Comparison of ENCODE assay signal across 8 mouse cellular contexts in the genomic region with DNA sequence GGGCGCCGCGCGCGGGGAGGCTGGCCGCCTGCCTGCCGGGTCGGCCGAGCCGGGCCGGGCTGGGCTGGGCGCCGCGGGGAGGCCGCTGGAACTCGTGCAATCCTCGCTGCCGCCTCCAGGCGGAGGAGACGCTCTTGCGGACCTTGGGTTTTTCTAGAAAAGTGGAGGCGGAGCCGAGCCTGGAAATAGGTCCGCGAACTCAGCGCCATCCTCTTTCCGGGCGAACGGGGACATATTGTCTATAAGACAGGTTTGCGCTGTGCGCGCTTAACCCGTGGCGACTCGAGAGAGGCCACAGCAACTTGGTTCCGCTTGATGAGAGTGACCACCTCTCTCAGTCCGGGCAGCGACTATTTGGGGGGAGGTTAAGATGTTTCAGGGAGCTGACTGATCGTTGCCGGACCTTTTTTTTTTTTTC. TPM values are rescaled to one million over a fixed set of nuclear protein-coding genes. Genes with fewer than 3 reads are reported as not detected.
DNase-seq lines count a peak whose midpoint lies in the region; ATAC-seq and TF ChIP-seq lines count a peak whose summit lies in the region.

No protein-coding gene starts in this region.

- H3K4me1 ChIP-seq in hindbrain, postnatal 0 days (ENCODE audit: insufficient read depth, low read length) = peaks cover 3% of the 10 kb centered on the region; the same call in 1 of the 2 replicates

- H3K9ac ChIP-seq in hindbrain, postnatal 0 days (replicated peaks; ENCODE audit: low read length) = peak overlapping the region; percentile 94

- peak; percentile 49 for ATAC-seq in activated CD4-positive, CD25-positive, alpha-beta regulatory T cell, adult 4 months
- peak; percentile 46 for ATAC-seq in common myeloid progenitor, adult 5-6 weeks (replicated peaks; ENCODE audit: low read depth, poor library complexity, severe bottlenecking)
- peak; percentile 60 for ATAC-seq in hindbrain, postnatal 0 days
- ATAC-seq in megakaryocyte, adult 5-6 weeks (ENCODE audit: poor library complexity, severe bottlenecking) = peak; percentile 62

- H3K27me3 ChIP-seq in hindbrain, postnatal 0 days (ENCODE audit: insufficient read depth, low read length) = no peaks in the 10 kb centered on the region

- DNase-seq in gastrocnemius, adult 2 months = peak; percentile 94
- peak; percentile 95 for DNase-seq in hindbrain, postnatal 0 days (ENCODE audit: low spot score)
- DNase-seq in left cerebral cortex, adult 8-10 months (ENCODE audit: low spot score in 2 of 2) = peak; percentile 83
- DNase-seq in right cerebral cortex, adult 18-20 months = peak; percentile 90
- peak; percentile 83 for DNase-seq in urinary bladder, postnatal 25 days (ENCODE audit: low spot score)

- intact Hi-C loops in gastrocnemius, adult 2 months (cut with DNase I) = no loop called here

- no peaks in the 10 kb centered on the region for H3K9me3 ChIP-seq in hindbrain, postnatal 0 days (ENCODE audit: low read length)

- H3K4me3 ChIP-seq in gastrocnemius, adult 2 months = peak overlapping the region; percentile 98
- H3K4me3 ChIP-seq in hindbrain, postnatal 0 days (ENCODE audit: low read length) = peak overlapping the region; percentile 88

- H3K4me2 ChIP-seq in hindbrain, postnatal 0 days (ENCODE audit: low read depth, low read length) = peak overlapping the region; percentile 62

- peaks cover 31% of the 10 kb centered on the region for H3K36me3 ChIP-seq in hindbrain, postnatal 0 days (ENCODE audit: insufficient read depth, low read length)

- peak; percentile 73 for TF ChIP-seq CTCF in gastrocnemius, adult 2 months (IDR thresholded peaks at IDR 0.05)
- peak; percentile 63 for TF ChIP-seq CTCF in hindbrain, postnatal 0 days (IDR thresholded peaks at IDR 0.05; ENCODE audit: low read depth)

- WGBS in hindbrain, postnatal 0 days = under 1% methylated on average over 38 of the region's 40 CpGs

- H3K27ac ChIP-seq in gastrocnemius, adult 2 months = peak overlapping the region; percentile 99
- H3K27ac ChIP-seq in hindbrain, postnatal 0 days = peak overlapping the region; percentile 99

RNA-seq across cellular contexts. Expression of a gene that starts 0.8 kb away (rescaled TPM):
- 1,000 to 10,000 TPM; 1,760 to 1,971 TPM for polyA plus RNA-seq in activated CD4-positive, CD25-positive, alpha-beta regulatory T cell, adult 4 months (2017; shearing (Covaris generic))
- 1,030 and 1,151 TPM in 2 replicates for total RNA-seq in common myeloid progenitor, adult 5-6 weeks (2017)
- 1,000 to 10,000 TPM; 3,630 to 4,350 TPM for total RNA-seq in gastrocnemius, adult 2 months (2021)
- 377 and 433 TPM in 2 replicates for total RNA-seq in hindbrain, postnatal 0 days (2014; rRNA removed)
- polyA plus RNA-seq in hindbrain, postnatal 0 days (2015; fragmentation: Nextera tagmentation; extraction: Ambion mirVana) = 731 and 750 TPM in 2 replicates
- total RNA-seq in left cerebral cortex, adult 8-10 months (2022) = 1,000 to 10,000 TPM in 2 of 4 experiments, 100 to 1,000 TPM in 2; 980 to 1,027 (median 1,005) TPM
- total RNA-seq in megakaryocyte, adult 5-6 weeks (2015) = 5,508 and 5,947 TPM in 2 replicates
- 1,349 and 1,387 TPM in 2 replicates for total RNA-seq in megakaryocyte, adult 5-6 weeks (2017)

RNA-seq across cellular contexts. Expression of a gene that starts 58.9 kb away (rescaled TPM):
- polyA plus RNA-seq in activated CD4-positive, CD25-positive, alpha-beta regulatory T cell, adult 4 months (2017; shearing (Covaris generic)) = 10 to 100 TPM; 19.4 to 22.7 TPM
- total RNA-seq in common myeloid progenitor, adult 5-6 weeks (2017) = 20.3 and 29.7 TPM in 2 replicates
- 10 to 100 TPM in 1 of 2 experiments, 1 to 10 TPM in 1; 6.6 to 10.5 TPM for total RNA-seq in gastrocnemius, adult 2 months (2021)
- total RNA-seq in hindbrain, postnatal 0 days (2014; rRNA removed) = 17.4 and 27.2 TPM in 2 replicates
- polyA plus RNA-seq in hindbrain, postnatal 0 days (2015; fragmentation: Nextera tagmentation; extraction: Ambion mirVana) = 4.8 and 6.0 TPM in 2 replicates
- total RNA-seq in left cerebral cortex, adult 8-10 months (2022) = 10 to 100 TPM; 10.4 to 15.2 (median 13.0) TPM
- 19.8 and 21.6 TPM in 2 replicates for total RNA-seq in megakaryocyte, adult 5-6 weeks (2015)
- 13.0 and 19.9 TPM in 2 replicates for total RNA-seq in megakaryocyte, adult 5-6 weeks (2017)

Comparison
In these comparisons a context has a peak if more than half of its experiments do, and no peak if none do; other contexts are left out.
1. Peak in every context shown above with its lines: DNase-seq, ATAC-seq, H3K4me3 ChIP-seq and H3K27ac ChIP-seq.